Mouse (Mus musculus) thymus, adult 2 months (tissue): Measurements from ENCODE around the gene Brf1.
A peak's percentile ranks its signal among the peaks of the same experiment; 100 is the strongest.

ENCODE experiments used
- CTCF ChIP-seq: fragments of 200-500 bp; IDR thresholded peaks from 2 replicates; pipeline ENCODE4 v1.5.1; 2012; ENCODE audit warnings: mild to moderate bottlenecking, control low read depth, low read length, moderate library complexity, borderline replicate concordance; ENCODE audit not compliant: control insufficient read depth, poor library complexity, insufficient read depth; ENCODE audit errors: extremely low read depth
- POLR2A ChIP-seq: fragments of 200-500 bp; IDR thresholded peaks from 2 replicates; pipeline ENCODE4 v1.6.1; 2012; ENCODE audit warnings: mild to moderate bottlenecking, low read length, control low read depth, moderate library complexity; ENCODE audit not compliant: control insufficient read depth, poor library complexity, insufficient read depth; ENCODE audit errors: extremely low read depth

- TF ChIP-seq POLR2A, result peak; percentile 51; the same call in 1 of the 2 replicates
- peak; percentile 95 for TF ChIP-seq CTCF
These were observed 24.0 kb downstream of the Brf1 start, which contains the start of gene Btbd6 for GRCm38 (mm10) chr12:112976371-112977073.
